Mouse (Mus musculus): Measurements from ENCODE around the gene Phf21a. TPM values are rescaled to one million over a fixed set of nuclear protein-coding genes. Genes with fewer than 3 reads are reported as not detected.
A peak's percentile ranks its signal among the peaks of the same experiment; 100 is the strongest.
"Not testable (repeated sequence)": the region's sequence is repeated elsewhere in the genome, so short reads cannot be mapped to it uniquely, and the experiment has no call there.

Gene Phf21a
- total RNA-seq, 2 experiments from 2014 or later = 38.1 to 41.5 TPM

DNA sequence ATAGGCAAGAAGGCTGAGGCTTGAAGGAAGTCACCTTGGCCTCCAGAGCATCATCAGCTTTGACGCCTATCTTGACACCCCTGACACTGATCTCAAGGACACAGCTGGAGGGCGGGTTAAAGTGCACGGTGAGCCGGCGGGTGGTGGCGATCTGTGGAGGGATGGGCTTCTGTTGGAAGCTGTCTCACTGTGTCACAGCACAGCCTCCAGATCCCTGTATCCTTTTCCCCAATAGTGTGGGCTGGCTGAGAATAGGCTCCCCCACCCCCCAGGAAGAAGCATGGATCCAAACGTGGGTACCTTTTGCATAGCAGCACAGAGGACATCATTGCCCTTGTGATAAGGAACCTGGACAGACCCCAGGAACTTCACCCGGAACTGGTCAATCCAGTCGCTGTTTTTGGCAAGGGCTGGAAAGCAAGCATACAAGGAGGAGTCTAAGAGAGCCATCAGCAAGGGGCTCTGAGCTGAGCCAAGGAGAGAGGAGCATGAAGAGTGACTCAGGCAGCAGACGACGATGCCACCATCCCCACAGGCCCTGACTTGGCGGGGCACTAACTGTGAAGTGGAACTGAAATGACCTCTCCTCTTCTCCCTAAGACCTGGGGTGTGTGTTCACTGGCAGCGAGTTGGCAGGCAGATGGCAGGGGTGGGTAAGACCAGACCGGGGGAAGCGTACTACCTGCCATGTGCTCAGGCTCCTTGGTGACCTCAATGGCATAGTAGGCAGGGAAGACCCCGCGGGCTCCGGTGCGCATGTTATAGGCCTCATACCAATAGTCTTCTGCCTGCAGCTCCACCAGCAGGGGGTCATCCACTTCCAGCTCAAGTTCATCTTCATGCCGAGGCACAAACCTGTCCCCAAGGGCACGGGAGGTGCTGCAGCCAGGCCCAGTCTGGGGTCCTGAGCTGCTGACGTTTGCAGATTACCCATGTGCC is 292.5 kb downstream of the Phf21a start:
- no peak for DNase-seq

DNA sequence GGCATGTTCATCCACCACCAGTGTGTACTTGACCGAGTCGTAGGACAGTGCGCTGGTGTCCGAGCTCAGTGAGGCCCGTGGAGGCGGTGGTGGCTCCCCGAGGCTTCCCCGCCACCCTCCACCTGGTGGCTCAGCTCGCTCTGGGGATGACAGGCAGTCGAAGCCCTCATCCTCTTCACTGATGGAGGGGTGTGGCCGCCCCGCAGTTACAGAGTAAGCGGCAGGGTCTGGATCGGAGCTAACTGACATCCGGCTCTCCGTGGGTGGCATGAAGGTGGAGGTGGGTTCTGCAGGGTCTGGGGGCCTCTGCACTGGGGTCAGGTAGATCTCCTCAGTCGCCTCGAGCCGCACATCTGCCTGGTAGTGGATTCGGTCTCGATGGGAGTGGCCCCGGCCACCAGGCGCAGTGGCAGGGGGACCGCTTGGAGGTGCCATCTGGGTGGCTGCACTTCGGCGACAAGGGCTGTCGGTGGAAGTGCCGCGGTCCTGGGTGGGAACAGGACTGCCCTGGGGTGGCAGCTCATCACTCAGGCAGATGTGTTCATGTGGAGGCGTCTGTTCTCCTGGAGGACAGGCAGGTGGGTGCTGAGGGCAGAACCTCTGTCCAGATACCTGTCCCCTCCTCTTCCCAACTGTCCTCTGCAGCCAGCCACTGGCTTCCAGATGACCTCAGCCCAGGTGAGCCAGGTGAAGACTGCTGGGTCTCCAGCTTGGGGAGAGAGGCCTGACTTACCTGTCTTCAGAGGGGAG is 294.1 kb downstream of the Phf21a start:
- DNase-seq = no peak

GRCm38 (mm10) chr2:92387646-92388045 is 294.7 kb downstream of the Phf21a start:
- no peak for DNase-seq

DNA sequence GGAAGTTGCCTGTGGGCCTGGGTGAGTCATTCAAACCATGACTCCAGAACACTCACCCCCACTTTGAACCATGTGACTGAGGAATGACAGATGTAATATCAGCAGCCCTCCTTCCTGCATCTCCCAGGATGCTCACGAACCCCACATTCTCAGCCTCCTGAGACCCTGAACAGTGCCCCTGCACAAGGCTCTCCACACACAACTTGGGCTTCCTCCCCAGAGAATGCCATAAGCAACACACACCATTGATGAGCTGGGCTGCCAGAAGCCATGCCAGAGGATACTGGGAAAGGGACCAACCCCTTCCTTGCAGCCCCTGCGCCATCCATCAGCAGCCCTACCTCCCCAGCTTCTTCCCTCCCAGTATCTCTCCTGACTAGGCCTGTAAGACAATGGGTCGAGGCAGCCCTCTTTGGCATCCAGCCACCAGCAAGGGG is 295.2 kb downstream of the Phf21a start:
- DNase-seq = no peak

DNA sequence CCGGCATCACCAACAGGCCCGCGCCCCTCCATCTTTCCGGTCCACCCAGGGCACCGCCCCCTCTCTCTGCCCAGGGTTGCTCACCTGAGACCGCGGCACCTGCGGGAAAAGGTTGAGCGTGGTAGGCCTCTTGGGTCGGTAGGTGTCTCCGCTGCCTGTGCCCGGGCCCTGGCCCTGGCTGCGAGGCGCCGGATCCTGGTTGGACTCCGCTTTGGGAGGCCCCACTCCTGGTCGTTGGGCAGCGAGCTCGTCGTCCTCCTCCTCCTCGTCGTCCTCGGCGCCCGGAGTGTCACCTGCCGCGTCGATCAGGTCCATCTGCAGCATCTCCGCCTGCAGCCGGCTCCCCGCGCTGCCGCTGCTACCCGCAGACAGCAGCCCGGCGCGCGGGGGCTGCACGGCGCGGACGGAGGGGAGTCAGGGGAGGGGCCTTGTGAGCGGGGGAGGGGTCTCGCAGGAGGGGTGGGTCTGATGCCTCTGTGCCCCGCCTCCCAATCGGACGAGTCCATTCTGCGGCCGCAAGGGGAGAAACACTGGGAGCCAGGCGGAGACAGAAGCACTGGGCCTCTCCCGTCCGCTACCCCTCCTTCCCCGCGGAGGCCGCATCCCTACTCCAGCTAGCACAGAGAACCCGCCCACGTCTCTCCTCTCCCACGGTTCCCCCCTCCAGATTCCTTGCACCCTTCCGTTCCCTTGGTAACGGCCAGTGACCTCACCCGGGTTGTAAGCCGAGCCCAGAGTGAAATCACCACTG is 296.1 kb downstream of the Phf21a start:
- DNase-seq = peak; percentile 85

- no peak for DNase-seq
These were observed 296.7 kb downstream of the Phf21a start for GRCm38 (mm10) chr2:92389645-92390044.

GRCm38 (mm10) chr2:92390206-92390930 is 297.5 kb downstream of the Phf21a start:
- no peak for DNase-seq

GRCm38 (mm10) chr2:92391116-92391515 is 298.2 kb downstream of the Phf21a start:
- no peak for DNase-seq

GRCm38 (mm10) chr2:92391703-92392317 is 298.9 kb downstream of the Phf21a start:
- no peak for DNase-seq

- DNase-seq = peak; percentile 37
These were observed 299.7 kb downstream of the Phf21a start for GRCm38 (mm10) chr2:92392318-92393264.

GRCm38 (mm10) chr2:92395535-92395934 is 302.6 kb downstream of the Phf21a start:
- no peak for DNase-seq

GRCm38 (mm10) chr2:92397436-92397835 is 304.5 kb downstream of the Phf21a start:
- no peak for DNase-seq

GRCm38 (mm10) chr2:92399877-92400276 is 307.0 kb downstream of the Phf21a start:
- not testable (repeated sequence) for DNase-seq

- no peak for DNase-seq
These were observed 307.8 kb downstream of the Phf21a start for GRCm38 (mm10) chr2:92400682-92401081.

GRCm38 (mm10) chr2:92401091-92401561 is 308.2 kb downstream of the Phf21a start, which contains the start of gene Mapk8ip1:
Gene Mapk8ip1 (minus strand): TSS chr2:92401263.
- peak; percentile 34 for DNase-seq

DNA sequence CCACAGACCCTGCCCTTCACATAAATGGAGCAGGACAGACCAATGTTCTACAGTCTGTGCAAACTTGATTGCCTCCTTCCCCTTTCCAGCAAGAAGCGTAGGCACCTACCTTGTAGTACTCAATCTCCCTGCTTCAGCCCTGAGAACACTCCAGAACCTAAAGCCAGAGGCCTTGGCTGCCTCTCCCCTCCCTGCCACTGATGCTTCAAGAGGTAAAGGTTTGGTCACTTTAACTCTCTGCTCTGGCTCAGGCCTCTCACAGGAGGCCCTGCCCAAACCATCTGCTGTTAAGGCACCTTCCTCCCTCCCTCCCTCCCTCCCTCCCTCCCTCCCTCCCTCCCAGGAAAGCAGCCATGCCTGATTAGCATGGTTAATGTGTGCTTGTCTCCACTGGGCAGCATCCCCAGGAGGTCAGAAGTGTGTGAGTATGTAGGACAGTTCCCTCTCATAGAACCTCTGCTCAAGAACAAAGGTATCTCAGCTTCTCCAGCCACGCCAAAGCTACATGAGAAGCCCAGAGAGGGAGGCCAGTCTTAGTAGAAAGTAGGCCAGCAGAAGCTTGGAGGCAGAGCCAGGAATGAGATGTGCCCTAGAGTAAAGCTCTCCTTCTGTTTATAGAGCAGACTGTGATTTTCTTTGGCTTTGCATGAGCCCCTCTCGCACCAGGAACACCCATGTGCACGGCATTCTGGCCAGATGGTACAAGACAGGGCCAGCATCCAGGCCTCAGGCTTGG is 309.8 kb downstream of the Phf21a start:
- no peak for DNase-seq

DNA sequence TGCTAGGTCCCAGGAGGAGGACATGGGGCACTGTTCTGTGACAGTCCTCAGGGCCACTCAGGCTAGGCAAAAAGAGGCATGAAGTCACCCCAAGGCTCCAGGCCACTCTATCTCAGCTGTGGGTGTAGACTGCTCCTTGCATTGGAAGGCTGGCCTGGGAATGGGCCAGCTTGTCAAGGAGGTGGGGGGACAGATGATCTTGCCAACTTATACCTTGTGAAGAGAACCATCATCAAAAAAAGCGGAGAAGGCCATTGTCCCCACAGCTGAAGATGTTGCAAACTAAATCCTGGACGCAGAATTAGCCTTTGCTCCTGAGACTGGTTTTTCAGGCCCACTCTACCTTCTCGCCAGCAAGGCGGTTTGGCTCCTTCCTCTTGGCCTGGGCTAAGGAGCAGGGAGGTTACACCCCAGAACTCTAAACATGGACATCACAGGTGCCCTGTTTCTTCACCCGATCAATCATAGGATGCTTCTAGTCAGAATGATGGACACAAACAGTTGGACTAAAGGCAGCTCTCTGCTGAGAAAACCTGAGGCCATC is 310.9 kb downstream of the Phf21a start:
- no peak for DNase-seq

- no peak for DNase-seq
These were observed 311.8 kb downstream of the Phf21a start for GRCm38 (mm10) chr2:92404737-92405136.

DNA sequence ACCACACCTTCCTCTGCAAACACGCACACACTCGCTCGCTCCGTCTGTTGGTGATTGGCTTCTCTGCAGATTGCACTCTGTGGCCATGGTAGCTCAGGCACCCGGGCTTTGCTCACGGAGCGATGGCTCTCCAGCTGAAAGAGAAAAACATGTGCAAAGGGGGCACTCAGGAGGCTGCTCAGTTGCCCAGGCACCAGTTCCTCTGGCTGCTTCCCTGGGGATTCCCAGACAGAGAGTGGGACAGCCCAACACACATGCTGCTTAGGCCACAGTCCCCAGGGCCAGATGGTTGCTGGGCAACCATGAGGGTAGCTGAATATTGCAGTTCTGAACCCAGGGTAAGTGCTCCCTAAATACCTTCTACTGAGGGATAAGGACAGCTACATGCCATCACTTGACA is 312.8 kb downstream of the Phf21a start:
- peak; percentile 4 for DNase-seq
